Mouse (Mus musculus) stomach, embryonic 15.5 days (tissue): ENCODE results near the gene Adgrb2. TPM values are rescaled to one million over a fixed set of nuclear protein-coding genes. Genes with fewer than 3 reads are reported as not detected.

ENCODE experiments used
- ATAC-seq: fragments of 200-750 bp; cut with Nextera tagmentation; 2 replicates; pipeline ENCODE4 v1.8.0; 2017; ENCODE audit warnings: low read depth, moderate number of reproducible peaks, moderate TSS enrichment; ENCODE audit not compliant: insufficient read depth, low FRiP score
- H3K27ac ChIP-seq: fragments of 300-500 bp; sonication (generic); 2 replicates; pipeline ENCODE4 v1.5.1; 2015; ENCODE audit warnings: mild to moderate bottlenecking, inconsistent platforms
- H3K27me3 ChIP-seq: fragments of 300-500 bp; sonication (generic); replicated peaks from 2 replicates; pipeline ENCODE4 v1.6.1; 2015; ENCODE audit warnings: inconsistent platforms
- H3K36me3 ChIP-seq: fragments of 300-500 bp; sonication (generic); 2 replicates; pipeline ENCODE4 v1.6.1; 2015; ENCODE audit warnings: inconsistent platforms
- H3K4me1 ChIP-seq: fragments of 300-500 bp; sonication (generic); 2 replicates; pipeline ENCODE4 v1.6.1; 2015; ENCODE audit warnings: inconsistent platforms
- H3K4me2 ChIP-seq: fragments of 300-500 bp; sonication (generic); 2 replicates; pipeline ENCODE4 v1.6.1; 2015; ENCODE audit warnings: mild to moderate bottlenecking, inconsistent platforms
- H3K4me3 ChIP-seq: fragments of 300-500 bp; sonication (generic); replicated peaks from 2 replicates; pipeline ENCODE4 v1.5.1; 2015; ENCODE audit warnings: inconsistent platforms
- H3K9ac ChIP-seq: fragments of 300-500 bp; sonication (generic); 2 replicates; pipeline ENCODE4 v1.6.1; 2015; ENCODE audit warnings: inconsistent platforms
- H3K9me3 ChIP-seq: fragments of 300-500 bp; sonication (generic); 2 replicates; pipeline ENCODE4 v1.6.1; 2016; ENCODE audit warnings: inconsistent platforms
- WGBS: fragments of 180-500 bp; shearing (Covaris S2); methylation state at CpG from one replicate; pipeline ENCODE4 v1.1.7; 2015; 5-methylcytosine and 5-hydroxymethylcytosine counted together
- polyA plus RNA-seq: library from polyadenylated mRNA; unstranded; fragments of >200 nt; fragmentation: Nextera tagmentation; extraction: Ambion mirVana; gene quantifications from 2 replicates; pipeline ENCODE4 v1.2.1, GENCODE M21; 2015

Adgrb2 gene
- polyA plus RNA-seq, 1 experiment from 2014 or later, result 2.8 TPM

GRCm38 (mm10) chr4:130055160-130056010, 70.7 kb downstream of the Adgrb2 start:
- no peak overlapping the region; the same call in 1 of the 2 replicates for H3K27ac ChIP-seq
- 73% methylated on average over 14 of the region's 14 CpGs for WGBS
- no peak overlapping the region for H3K4me2 ChIP-seq
- no peaks in the 10 kb centered on the region for H3K27me3 ChIP-seq
- peaks cover 4% of the 10 kb centered on the region; the same call in 1 of the 2 replicates for H3K36me3 ChIP-seq
- ATAC-seq, result no peak
- no peak overlapping the region for H3K4me3 ChIP-seq
- H3K9ac ChIP-seq, result no peak overlapping the region
- H3K9me3 ChIP-seq, result no peaks in the 10 kb centered on the region
- H3K4me1 ChIP-seq, result peaks cover 2% of the 10 kb centered on the region

- Histone ChIP-seq H3K9ac (no peak overlapping the region), H3K9me3 (no peaks in the 10 kb centered on the region), H3K27ac (no peak overlapping the region; the same call in 1 of the 2 replicates), H3K4me2 (no peak overlapping the region), H3K4me1 (no peaks in the 10 kb centered on the region), H3K27me3 (no peaks in the 10 kb centered on the region), H3K36me3 (peaks cover 8% of the 10 kb centered on the region; the same call in 1 of the 2 replicates), H3K4me3 (no peak overlapping the region)
- ATAC-seq, result no peak
- WGBS, result 57% methylated on average over 3 of the region's 3 CpGs
Observed at GRCm38 (mm10) chr4:130056011-130056322, 71.3 kb downstream of the Adgrb2 start.

- no peaks in the 10 kb centered on the region for H3K9me3 ChIP-seq
- 66% methylated on average over 3 of the region's 3 CpGs for WGBS
- no peak overlapping the region for H3K27ac ChIP-seq
- no peak overlapping the region for H3K4me3 ChIP-seq
- peaks cover 8% of the 10 kb centered on the region; the same call in 1 of the 2 replicates for H3K36me3 ChIP-seq
- no peak for ATAC-seq
- H3K4me2 ChIP-seq, result no peak overlapping the region
- H3K9ac ChIP-seq, result no peak overlapping the region
- H3K27me3 ChIP-seq, result no peaks in the 10 kb centered on the region
- H3K4me1 ChIP-seq, result no peaks in the 10 kb centered on the region
Observed at GRCm38 (mm10) chr4:130056471-130056870, 71.8 kb downstream of the Adgrb2 start.

- no peak overlapping the region for H3K4me3 ChIP-seq
- ATAC-seq, result no peak
- no peak overlapping the region for H3K4me2 ChIP-seq
Observed at GRCm38 (mm10) chr4:130060937-130061336, 76.3 kb downstream of the Adgrb2 start.

GRCm38 (mm10) chr4:130063191-130063590, 78.5 kb downstream of the Adgrb2 start:
- Histone ChIP-seq H3K4me1 (no peaks in the 10 kb centered on the region), H3K36me3 (0 out of 2 replicates have a peak, but pooled peaks cover 4% of the 10 kb centered on the region), H3K27me3 (no peaks in the 10 kb centered on the region), H3K27ac (no peak overlapping the region), H3K4me3 (no peak overlapping the region), H3K9ac (no peak overlapping the region), H3K9me3 (no peaks in the 10 kb centered on the region), H3K4me2 (no peak overlapping the region)
- WGBS, result 55% methylated on average over 7 of the region's 7 CpGs
- no peak for ATAC-seq

More at GRCm38 (mm10) chr4:130060937-130061336, 76.3 kb downstream of the Adgrb2 start:
- Histone ChIP-seq H3K36me3 (0 out of 2 replicates have a peak, but pooled peaks cover 4% of the 10 kb centered on the region), H3K4me1 (no peaks in the 10 kb centered on the region), H3K27me3 (no peaks in the 10 kb centered on the region), H3K27ac (no peak overlapping the region), H3K9ac (no peak overlapping the region), H3K9me3 (no peaks in the 10 kb centered on the region)

GRCm38 (mm10) chr4:130066816-130067215, 82.1 kb downstream of the Adgrb2 start:
- Histone ChIP-seq H3K4me1 (no peaks in the 10 kb centered on the region), H3K9ac (no peak overlapping the region), H3K27ac (no peak overlapping the region), H3K4me3 (no peak overlapping the region), H3K9me3 (no peaks in the 10 kb centered on the region), H3K36me3 (0 out of 2 replicates have a peak, but pooled peaks cover 3% of the 10 kb centered on the region), H3K4me2 (no peak overlapping the region), H3K27me3 (no peaks in the 10 kb centered on the region)
- 20% methylated on average over 8 of the region's 8 CpGs for WGBS
- no peak for ATAC-seq

GRCm38 (mm10) chr4:130070523-130070922, 85.9 kb downstream of the Adgrb2 start:
- 61% methylated on average over 3 of the region's 3 CpGs for WGBS
- no peak overlapping the region for H3K27ac ChIP-seq
- H3K9ac ChIP-seq, result no peak overlapping the region
- no peaks in the 10 kb centered on the region for H3K27me3 ChIP-seq
- no peak overlapping the region for H3K4me2 ChIP-seq
- no peaks in the 10 kb centered on the region for H3K4me1 ChIP-seq
- 0 out of 2 replicates have a peak, but pooled peaks cover 16% of the 10 kb centered on the region for H3K36me3 ChIP-seq
- no peak for ATAC-seq
- no peaks in the 10 kb centered on the region for H3K9me3 ChIP-seq
- H3K4me3 ChIP-seq, result no peak overlapping the region

GRCm38 (mm10) chr4:130071758-130072157, 87.1 kb downstream of the Adgrb2 start:
- Histone ChIP-seq H3K27ac (no peak overlapping the region), H3K4me2 (no peak overlapping the region), H3K9ac (no peak overlapping the region), H3K27me3 (no peaks in the 10 kb centered on the region), H3K9me3 (no peaks in the 10 kb centered on the region), H3K4me3 (no peak overlapping the region), H3K36me3 (0 out of 2 replicates have a peak, but pooled peaks cover 16% of the 10 kb centered on the region), H3K4me1 (no peaks in the 10 kb centered on the region)
- no peak for ATAC-seq
- WGBS, result 92% methylated on average over 2 of the region's 2 CpGs

Other genes with a start within 250 kb of the Adgrb2 start
- 91.4 and 96.2 TPM in 2 replicates for gene Khdrbs1, start 242.6 kb upstream of the Adgrb2 start, polyA plus RNA-seq
- gene Ptp4a2, start 173.7 kb upstream of the Adgrb2 start, polyA plus RNA-seq, result 318 and 349 TPM in 2 replicates
- gene Spocd1, start 55.6 kb upstream of the Adgrb2 start, polyA plus RNA-seq, result 0.04 TPM in 1 of 2 replicates, not detected in the other
- 91.5 and 93.3 TPM in 2 replicates for gene Col16a1, start 63.0 kb downstream of the Adgrb2 start, polyA plus RNA-seq
- gene Pef1, start 117.7 kb downstream of the Adgrb2 start, polyA plus RNA-seq, result 61.0 and 62.4 TPM in 2 replicates
- gene Hcrtr1, start 154.5 kb downstream of the Adgrb2 start, polyA plus RNA-seq, result 0.23 and 0.42 TPM in 2 replicates
- 63.1 and 64.4 TPM in 2 replicates for gene Tinagl1, start 190.3 kb downstream of the Adgrb2 start, polyA plus RNA-seq
- not detected in 2 replicates for gene Gm853, start 237.5 kb downstream of the Adgrb2 start, polyA plus RNA-seq